ENCODE assay signal across 26 mouse cellular contexts in genomic region chr12:116776447-116776846, GRCm38 (mm10).
DNase-seq lines count a peak whose midpoint lies in the region; ATAC-seq and TF ChIP-seq lines count a peak whose summit lies in the region.
"Had no signal": no experiment of that assay in that cellular context is flagged by ENCODE, and none has a peak within 500 bp of the region (broad histone marks: within the 10 kb centered on the region; RNA-seq: fewer than 3 reads in every experiment).

No protein-coding gene starts in this region.

- no peak overlapping the region for H3K4me2 ChIP-seq in heart, embryonic 14.5 days (ENCODE audit: low read length)
- no peak overlapping the region for H3K4me2 ChIP-seq in heart, postnatal 0 days (ENCODE audit: low read depth, low read length)
- H3K4me2 ChIP-seq in neural tube, embryonic 15.5 days, result no peak overlapping the region
- H3K4me2 ChIP-seq in midbrain, embryonic 14.5 days (ENCODE audit: low read length), result no peak overlapping the region
- H3K4me2 ChIP-seq: kidney, embryonic 15.5 days; liver, embryonic 12.5 days; midbrain, embryonic 11.5 days; neural tube, embryonic 13.5 days; stomach, embryonic 15.5 days had no signal

- no peaks in the 10 kb centered on the region for H3K36me3 ChIP-seq in heart, embryonic 14.5 days (ENCODE audit: control insufficient read depth, insufficient read depth, low read length)
- no peaks in the 10 kb centered on the region for H3K36me3 ChIP-seq in heart, embryonic 10.5 days
- no peaks in the 10 kb centered on the region for H3K36me3 ChIP-seq in heart, postnatal 0 days (replicated peaks; ENCODE audit: control insufficient read depth, insufficient read depth, low read length)
- no peaks in the 10 kb centered on the region for H3K36me3 ChIP-seq in neural tube, embryonic 15.5 days
- H3K36me3 ChIP-seq in midbrain, embryonic 14.5 days (ENCODE audit: control insufficient read depth, insufficient read depth, low read length), result no peaks in the 10 kb centered on the region
- H3K36me3 ChIP-seq: kidney, embryonic 15.5 days; liver, embryonic 12.5 days; neural tube, embryonic 13.5 days; stomach, embryonic 15.5 days had no signal

- no peaks in the 10 kb centered on the region for H3K27me3 ChIP-seq in heart, embryonic 14.5 days (ENCODE audit: control insufficient read depth, insufficient read depth, low read length)
- peaks cover 19% of the 10 kb centered on the region for H3K27me3 ChIP-seq in heart, embryonic 10.5 days (ENCODE audit: insufficient read depth, poor library complexity, severe bottlenecking)
- H3K27me3 ChIP-seq in heart, postnatal 0 days (ENCODE audit: control insufficient read depth, insufficient read depth, low read length), result no peaks in the 10 kb centered on the region
- no peaks in the 10 kb centered on the region for H3K27me3 ChIP-seq in neural tube, embryonic 15.5 days (replicated peaks)
- H3K27me3 ChIP-seq in midbrain, embryonic 14.5 days (ENCODE audit: control insufficient read depth, insufficient read depth, low read length), result no peaks in the 10 kb centered on the region
- H3K27me3 ChIP-seq: kidney, embryonic 15.5 days; liver, embryonic 12.5 days; neural tube, embryonic 13.5 days; stomach, embryonic 15.5 days had no signal

- no peak overlapping the region for H3K9ac ChIP-seq in heart, embryonic 14.5 days (ENCODE audit: low read length)
- no peak overlapping the region for H3K9ac ChIP-seq in heart, postnatal 0 days (replicated peaks; ENCODE audit: low read depth, low read length)
- H3K9ac ChIP-seq in neural tube, embryonic 15.5 days (replicated peaks), result no peak overlapping the region
- H3K9ac ChIP-seq in midbrain, embryonic 14.5 days (replicated peaks; ENCODE audit: low read length), result no peak overlapping the region
- H3K9ac ChIP-seq: kidney, embryonic 15.5 days; liver, embryonic 12.5 days; liver, postnatal 0 days; neural tube, embryonic 13.5 days; stomach, embryonic 15.5 days had no signal

- no peak for DNase-seq in heart, embryonic 10.5 days (ENCODE audit: low spot score)
- DNase-seq in heart, postnatal 0 days (ENCODE audit: low spot score), result peak; percentile 56
- DNase-seq in lung, adult 2 months, result peak; percentile 43
- peak; percentile 74 for DNase-seq in lung, postnatal 36 days
- DNase-seq in layer of hippocampus, adult 9-10 months (ENCODE audit: low spot score), result no peak
- DNase-seq in midbrain, embryonic 14.5 days, result no peak
- DNase-seq: adrenal gland, postnatal 25 days; B cell, adult 2 months; cerebellum, adult 2 months; cerebellum, postnatal 25 days; gastrocnemius, postnatal 25 days; kidney, adult 18-20 months; kidney, postnatal 25 days; liver, postnatal 0 days; retina, postnatal 1 day; right cerebral cortex, postnatal 25 days had no signal

- no peak for TF ChIP-seq POLR2A in lung, adult 2 months (IDR thresholded peaks at IDR 0.05; ENCODE audit: borderline replicate concordance, extremely low read depth, low read depth, low read length)

- H3K27ac ChIP-seq in heart, embryonic 14.5 days (replicated peaks in 1 of 2; ENCODE audit: control insufficient read depth in 1 of 2, insufficient read depth in 1 of 2, low read depth in 2 of 2, low read length in 2 of 2), result peak overlapping the region; percentile 64 to 74
- no peak overlapping the region for H3K27ac ChIP-seq in heart, embryonic 10.5 days
- H3K27ac ChIP-seq in heart, postnatal 0 days (ENCODE audit: low read depth), result no peak overlapping the region
- H3K27ac ChIP-seq in neural tube, embryonic 15.5 days (replicated peaks), result no peak overlapping the region
- H3K27ac ChIP-seq in midbrain, embryonic 14.5 days (replicated peaks; ENCODE audit: low read depth, low read length), result no peak overlapping the region
- H3K27ac ChIP-seq: heart, adult 2 months; kidney, embryonic 15.5 days; liver, embryonic 12.5 days; neural tube, embryonic 13.5 days; stomach, embryonic 15.5 days had no signal

- 48% methylated on average over 8 of the region's 8 CpGs for WGBS in heart, embryonic 14.5 days
- WGBS in heart, embryonic 10.5 days, result 64% methylated on average over 8 of the region's 8 CpGs
- 43% methylated on average over 8 of the region's 8 CpGs for WGBS in heart, postnatal 0 days
- WGBS in lung, adult 2 months, result 67% methylated on average over 8 of the region's 8 CpGs
- 94% methylated on average over 8 of the region's 8 CpGs for WGBS in neural tube, embryonic 15.5 days
- WGBS in midbrain, embryonic 14.5 days, result 94% methylated on average over 8 of the region's 8 CpGs

- H3K9me3 ChIP-seq in heart, embryonic 14.5 days (ENCODE audit: control insufficient read depth, low read length), result no peaks in the 10 kb centered on the region
- H3K9me3 ChIP-seq in heart, embryonic 10.5 days, result no peaks in the 10 kb centered on the region
- no peaks in the 10 kb centered on the region for H3K9me3 ChIP-seq in heart, postnatal 0 days (replicated peaks; ENCODE audit: control insufficient read depth, low read length)
- H3K9me3 ChIP-seq in neural tube, embryonic 15.5 days (replicated peaks), result no peaks in the 10 kb centered on the region
- H3K9me3 ChIP-seq in midbrain, embryonic 14.5 days (ENCODE audit: control insufficient read depth, low read length), result no peaks in the 10 kb centered on the region
- H3K9me3 ChIP-seq: kidney, embryonic 15.5 days; liver, embryonic 12.5 days; neural tube, embryonic 13.5 days; stomach, embryonic 15.5 days had no signal

- H3K4me3 ChIP-seq in heart, embryonic 14.5 days (ENCODE audit: control insufficient read depth in 1 of 2, insufficient read depth in 1 of 2, low read depth in 1 of 2, low read length in 2 of 2), result no peak overlapping the region
- H3K4me3 ChIP-seq in heart, embryonic 10.5 days, result no peak overlapping the region
- H3K4me3 ChIP-seq in heart, postnatal 0 days (ENCODE audit: low read depth, low read length), result no peak overlapping the region
- no peak overlapping the region for H3K4me3 ChIP-seq in lung, adult 2 months (replicated peaks; ENCODE audit: extremely low read depth, low read depth, low read length)
- no peak overlapping the region for H3K4me3 ChIP-seq in neural tube, embryonic 15.5 days (replicated peaks)
- H3K4me3 ChIP-seq in midbrain, embryonic 14.5 days (replicated peaks; ENCODE audit: low read depth, low read length), result no peak overlapping the region
- H3K4me3 ChIP-seq: heart, adult 2 months; kidney, embryonic 15.5 days; liver, embryonic 12.5 days; neural tube, embryonic 13.5 days; stomach, embryonic 15.5 days had no signal

- ATAC-seq in heart, embryonic 14.5 days (ENCODE audit: insufficient number of reproducible peaks, insufficient read depth, low FRiP score, low read depth), result peak; percentile 64
- peak; percentile 72 for ATAC-seq in heart, postnatal 0 days (ENCODE audit: insufficient read depth, low read depth)
- no peak for ATAC-seq in neural tube, embryonic 15.5 days (ENCODE audit: low FRiP score)
- ATAC-seq in midbrain, embryonic 14.5 days (ENCODE audit: low FRiP score, low TSS enrichment), result no peak
- ATAC-seq: forebrain, embryonic 14.5 days; hindbrain, embryonic 16.5 days; liver, embryonic 12.5 days; liver, postnatal 0 days had no signal

- H3K4me1 ChIP-seq in heart, embryonic 14.5 days (ENCODE audit: control insufficient read depth in 2 of 2, insufficient read depth in 2 of 2, low read length in 2 of 2), result peaks cover 10 to 14% of the 10 kb centered on the region in 2 experiments; a peak in 3 of 4 replicates
- peaks cover 10% of the 10 kb centered on the region for H3K4me1 ChIP-seq in heart, embryonic 10.5 days
- H3K4me1 ChIP-seq in heart, postnatal 0 days (ENCODE audit: control insufficient read depth, insufficient read depth), result no peaks in the 10 kb centered on the region
- peaks cover 4% of the 10 kb centered on the region; the same call in 1 of the 2 replicates for H3K4me1 ChIP-seq in lung, adult 2 months (ENCODE audit: control insufficient read depth, insufficient read depth, low read length)
- H3K4me1 ChIP-seq in neural tube, embryonic 15.5 days, result peaks cover 11% of the 10 kb centered on the region; the same call in 1 of the 2 replicates
- H3K4me1 ChIP-seq in midbrain, embryonic 14.5 days (ENCODE audit: control insufficient read depth, insufficient read depth, low read length), result no peaks in the 10 kb centered on the region
- H3K4me1 ChIP-seq: kidney, embryonic 15.5 days; liver, embryonic 12.5 days; stomach, embryonic 15.5 days had no signal

- peak; percentile 79 for TF ChIP-seq EP300 in heart, postnatal 0 days (IDR thresholded peaks at IDR 0.05; ENCODE audit: low read depth)

- no peak for TF ChIP-seq CTCF in heart, postnatal 0 days (IDR thresholded peaks at IDR 0.05; ENCODE audit: low read depth)
- TF ChIP-seq CTCF in lung, adult 2 months (IDR thresholded peaks at IDR 0.05; ENCODE audit: insufficient read depth, low read length), result no peak

Comparison
In these comparisons a context has a peak if more than half of its experiments do, and no peak if none do; other contexts are left out.
1. H3K27ac ChIP-seq: peak in heart, embryonic 14.5 days (2 of 2); none in heart, embryonic 10.5 days (single experiment), heart, postnatal 0 days (single experiment), neural tube, embryonic 15.5 days (single experiment) and midbrain, embryonic 14.5 days (single experiment).
2. DNase-seq: peak in heart, postnatal 0 days (single experiment), lung, adult 2 months (single experiment) and lung, postnatal 36 days (single experiment); none in heart, embryonic 10.5 days (single experiment), layer of hippocampus, adult 9-10 months (single experiment) and midbrain, embryonic 14.5 days (single experiment).
3. ATAC-seq: peak in heart, embryonic 14.5 days (single experiment) and heart, postnatal 0 days (single experiment); none in neural tube, embryonic 15.5 days (single experiment) and midbrain, embryonic 14.5 days (single experiment).